Mouse (Mus musculus) midbrain, embryonic 14.5 days (tissue): Measurements from ENCODE around the gene Gm17027. TPM values are rescaled to one million over a fixed set of nuclear protein-coding genes. Genes with fewer than 3 reads are reported as not detected.
"Not testable (repeated sequence)": the region's sequence is repeated elsewhere in the genome, so short reads cannot be mapped to it uniquely, and the experiment has no call there.

Experiments
- ATAC-seq: fragments of 200-750 bp; cut with Nextera tagmentation; 2 replicates; pipeline ENCODE4 v1.8.0; 2017; ENCODE audit warnings: moderate number of reproducible peaks, moderate library complexity; ENCODE audit not compliant: low FRiP score, low TSS enrichment
- DNase-seq: peaks from one replicate; pipeline ENCODE4 v3.0.0-alpha.2; 2015
- H3K27ac ChIP-seq: fragments of 300-500 bp; sonication (generic); replicated peaks from 2 replicates; pipeline ENCODE4 v1.5.1; 2014; ENCODE audit warnings: mild to moderate bottlenecking, low read depth, low read length, moderate library complexity
- H3K27me3 ChIP-seq: fragments of 300-500 bp; sonication (generic); 2 replicates; pipeline ENCODE4 v1.6.1; 2014; ENCODE audit warnings: low read length, control low read depth, mixed read lengths; ENCODE audit not compliant: control insufficient read depth, insufficient read depth
- H3K36me3 ChIP-seq: fragments of 300-500 bp; sonication (generic); 2 replicates; pipeline ENCODE4 v1.6.1; 2014; ENCODE audit warnings: low read length, control low read depth; ENCODE audit not compliant: control insufficient read depth, insufficient read depth
- H3K4me1 ChIP-seq: fragments of 300-500 bp; sonication (generic); 2 replicates; pipeline ENCODE4 v1.6.1; 2014; ENCODE audit warnings: mild to moderate bottlenecking, antibody characterized with exemption, low read length, control low read depth; ENCODE audit not compliant: control insufficient read depth, insufficient read depth
- H3K4me2 ChIP-seq: fragments of 300-500 bp; sonication (generic); 2 replicates; pipeline ENCODE4 v1.6.1; 2014; ENCODE audit warnings: mild to moderate bottlenecking, low read length, moderate library complexity
- H3K4me3 ChIP-seq: fragments of 300-500 bp; sonication (generic); replicated peaks from 2 replicates; pipeline ENCODE4 v1.5.1; 2014; ENCODE audit warnings: low read depth, low read length
- H3K9ac ChIP-seq: fragments of 300-500 bp; sonication (generic); replicated peaks from 2 replicates; pipeline ENCODE4 v1.6.1; 2014; ENCODE audit warnings: mild to moderate bottlenecking, low read length, moderate library complexity
- H3K9me3 ChIP-seq: fragments of 300-500 bp; sonication (generic); 2 replicates; pipeline ENCODE4 v1.6.1; 2016; ENCODE audit warnings: low read length, control low read depth, mixed read lengths; ENCODE audit not compliant: control insufficient read depth
- WGBS: fragments of 180-500 bp; shearing (Covaris S2); extraction: QIAGEN DNeasy Blood & Tissue Kit; methylation state at CpG from one replicate; pipeline ENCODE4 v1.1.7; 2014; 5-methylcytosine and 5-hydroxymethylcytosine counted together
- polyA plus RNA-seq: library from polyadenylated mRNA; unstranded; fragments of >200 nt; fragmentation: Nextera tagmentation; extraction: Ambion mirVana; gene quantifications from 2 replicates; pipeline ENCODE4 v1.2.1, GENCODE M21; 2014

The Gm17027 gene
- not detected in 2 replicates for polyA plus RNA-seq

DNA sequence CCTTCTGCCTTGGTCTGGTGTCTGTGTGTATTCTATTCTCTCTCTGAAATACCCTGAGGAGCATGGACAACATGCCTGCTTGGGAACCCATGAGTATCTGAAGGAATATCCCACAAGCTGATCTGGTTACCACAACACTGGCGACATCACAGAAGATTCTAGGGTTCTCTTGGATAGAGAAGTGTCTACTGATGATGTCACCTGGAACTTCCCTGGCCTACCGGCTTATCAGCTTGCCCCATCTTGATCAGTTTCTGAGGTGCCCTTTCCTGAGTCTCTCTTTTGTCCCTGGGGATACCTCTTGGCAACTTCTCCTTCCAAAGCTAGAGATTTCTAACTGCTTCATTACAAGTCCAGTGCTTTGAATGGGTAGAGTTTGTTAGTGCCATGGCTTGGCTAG lies at the start of gene Gm17027:
Gene Gm17027, minus strand, starts transcription at position 101 of the 400 bp plus-strand sequence.
- WGBS: 88% methylated on average over 1 of the region's 2 CpGs

DNA sequence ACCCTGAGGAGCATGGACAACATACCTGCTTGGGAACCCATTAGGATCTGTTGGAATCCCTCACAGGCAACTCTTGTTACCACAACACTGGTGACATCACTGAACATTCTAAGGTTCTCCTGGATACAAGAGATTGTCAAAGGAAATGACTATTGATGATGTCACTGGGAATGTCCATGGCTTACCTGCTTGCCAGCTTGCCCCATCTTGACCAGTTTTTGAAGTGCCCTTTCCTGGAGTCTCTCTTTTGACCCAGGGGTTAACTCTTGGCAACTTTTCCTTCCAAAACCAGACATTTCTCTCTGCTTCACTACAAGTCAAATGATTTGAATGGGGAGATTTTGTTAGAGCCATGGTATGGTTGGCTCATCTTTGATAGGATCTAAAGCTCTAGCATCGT lies 28.3 kb upstream of the Gm17027 start, which contains the start of gene Gm3573:
Gene Gm3573, minus strand, starts transcription at position 101 of the 400 bp plus-strand sequence.
- not testable (repeated sequence) for H3K9me3 ChIP-seq, H3K36me3 ChIP-seq, H3K4me1 ChIP-seq, H3K9ac ChIP-seq, H3K4me2 ChIP-seq, H3K27ac ChIP-seq, H3K4me3 ChIP-seq, ATAC-seq, DNase-seq, H3K27me3 ChIP-seq
- no CpG with 5 or more reads among the region's 1 CpGs for WGBS

More for the DNA sequence above, at the start of gene Gm17027:
- ATAC-seq, H3K9me3 ChIP-seq, H3K4me2 ChIP-seq, DNase-seq, H3K4me3 ChIP-seq, H3K9ac ChIP-seq, H3K36me3 ChIP-seq, H3K27ac ChIP-seq, H3K27me3 ChIP-seq, H3K4me1 ChIP-seq: not testable (repeated sequence)

DNA sequence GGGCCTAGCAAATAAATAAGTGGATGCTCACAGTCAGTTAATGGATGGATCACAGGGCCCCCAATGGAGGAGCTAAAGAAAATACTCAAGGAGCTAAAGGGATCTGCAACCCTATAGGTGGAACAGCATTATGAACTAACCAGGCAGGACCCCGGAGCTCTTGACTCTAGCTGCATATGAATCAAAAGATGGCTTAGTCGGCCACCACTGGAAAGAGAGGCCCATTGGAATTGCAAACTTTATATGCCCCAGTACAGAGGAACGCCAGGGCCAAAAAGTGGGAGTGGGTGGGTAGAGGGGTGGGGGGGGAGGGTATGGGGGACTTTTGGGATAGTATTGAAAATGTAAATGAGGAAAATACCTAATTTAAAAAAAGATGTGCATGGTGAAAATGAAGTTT lies 21.5 kb upstream of the Gm17027 start:
- not testable (repeated sequence) for DNase-seq, H3K27ac ChIP-seq, H3K4me3 ChIP-seq, H3K36me3 ChIP-seq, H3K9ac ChIP-seq, H3K4me2 ChIP-seq, H3K9me3 ChIP-seq, H3K27me3 ChIP-seq, H3K4me1 ChIP-seq, ATAC-seq
- 82% methylated on average over 3 of the region's 3 CpGs for WGBS

DNA sequence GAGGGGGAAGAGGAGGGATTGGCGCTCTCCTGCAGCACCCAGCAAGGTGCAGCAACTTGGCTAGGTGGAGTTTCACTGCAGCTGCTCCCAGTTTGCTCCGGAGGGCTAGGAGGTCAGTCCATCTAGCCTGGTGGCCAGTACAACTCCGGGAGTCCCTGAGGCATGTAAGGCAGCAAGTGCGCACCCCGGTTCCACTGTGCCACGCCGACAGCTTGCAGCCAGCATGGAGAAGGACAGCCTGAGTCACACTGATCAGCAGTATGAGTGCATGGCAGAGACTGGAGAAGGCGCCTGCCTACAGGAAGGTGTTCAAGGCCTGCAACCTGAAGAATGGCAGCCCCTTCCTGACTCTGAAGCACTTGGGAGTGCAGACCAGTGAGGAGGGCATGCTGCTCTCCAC lies 27.9 kb downstream of the Gm17027 start:
- H3K4me2 ChIP-seq, H3K4me3 ChIP-seq, H3K9me3 ChIP-seq, H3K4me1 ChIP-seq, H3K36me3 ChIP-seq, H3K27ac ChIP-seq, H3K27me3 ChIP-seq, H3K9ac ChIP-seq, ATAC-seq, DNase-seq: not testable (repeated sequence)
- 67% methylated on average over 7 of the region's 8 CpGs for WGBS

DNA sequence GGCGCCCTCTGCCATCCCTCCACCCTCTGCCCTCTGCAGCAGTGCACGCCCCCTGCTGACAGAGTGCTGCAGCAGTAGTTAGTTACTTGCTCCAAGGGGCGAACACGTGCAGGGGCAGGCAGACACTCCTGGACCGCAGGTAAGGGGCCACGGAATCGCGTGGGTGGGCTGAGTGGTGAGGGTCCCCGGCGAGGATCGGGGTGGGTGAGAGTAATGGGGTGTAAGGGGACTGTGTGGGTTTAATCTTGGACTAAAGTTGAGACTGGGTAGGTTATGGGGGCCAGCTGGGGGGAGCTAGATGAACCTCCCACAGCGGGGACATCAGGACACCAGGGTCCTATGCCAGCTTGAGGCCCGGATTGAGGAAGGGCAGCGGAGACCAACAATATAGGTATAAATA lies 28.6 kb downstream of the Gm17027 start:
- not testable (repeated sequence) for H3K9me3 ChIP-seq

DNA sequence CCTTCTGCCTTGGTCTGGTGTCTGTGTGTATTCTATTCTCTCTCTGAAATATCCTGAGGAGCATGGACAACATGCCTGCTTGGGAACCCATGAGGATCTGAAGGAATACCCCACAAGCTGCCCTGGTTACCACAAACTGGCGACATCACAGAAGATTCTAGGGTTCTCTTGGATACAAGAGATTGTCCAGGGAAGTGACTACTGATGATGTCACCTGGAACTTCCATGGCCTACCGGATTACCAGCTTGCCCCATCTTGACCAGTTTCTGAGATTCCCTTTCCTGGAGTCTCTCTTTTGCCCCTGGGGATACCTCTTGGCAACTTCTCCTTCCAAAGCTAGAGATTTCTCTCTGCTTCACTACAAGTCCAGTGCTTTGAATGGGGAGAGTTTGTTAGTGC lies 45.2 kb downstream of the Gm17027 start, which contains the start of gene Gm7951:
Gene Gm7951, minus strand, starts transcription at position 101 of the 400 bp plus-strand sequence.
- not testable (repeated sequence) for H3K36me3 ChIP-seq, H3K9me3 ChIP-seq, H3K4me2 ChIP-seq, H3K27ac ChIP-seq, ATAC-seq, H3K9ac ChIP-seq, H3K27me3 ChIP-seq, H3K4me1 ChIP-seq, DNase-seq, H3K4me3 ChIP-seq
- WGBS: no CpG with 5 or more reads among the region's 2 CpGs

More for the DNA sequence above, 28.6 kb downstream of the Gm17027 start:
- H3K36me3 ChIP-seq, H3K4me1 ChIP-seq, H3K4me3 ChIP-seq, H3K9ac ChIP-seq, H3K27me3 ChIP-seq, H3K27ac ChIP-seq, H3K4me2 ChIP-seq, DNase-seq, ATAC-seq: not testable (repeated sequence)
- 58% methylated on average over 10 of the region's 14 CpGs for WGBS

Other genes with a start within 250 kb of the Gm17027 start
- not detected in 2 replicates for gene 1700049E17Rik1, start 237.7 kb downstream of the Gm17027 start, polyA plus RNA-seq
- not detected in 2 replicates for gene 1700024B05Rik, start 218.6 kb downstream of the Gm17027 start, polyA plus RNA-seq
- gene Gm6401, start 194.7 kb downstream of the Gm17027 start, polyA plus RNA-seq: not detected in 2 replicates
- not detected in 2 replicates for gene Gm3543, start 179.3 kb downstream of the Gm17027 start, polyA plus RNA-seq
- not detected in 2 replicates for gene Gm7951, start 45.3 kb downstream of the Gm17027 start, polyA plus RNA-seq
- gene Gm3573, start 28.2 kb upstream of the Gm17027 start, polyA plus RNA-seq: not detected in 2 replicates
- gene Gm17026, start 97.4 kb upstream of the Gm17027 start, polyA plus RNA-seq: not detected in 2 replicates
- gene Gm9611, start 134.7 kb upstream of the Gm17027 start, polyA plus RNA-seq: not detected in 2 replicates
- not detected in 2 replicates for gene Gm7995, start 147.6 kb upstream of the Gm17027 start, polyA plus RNA-seq